8 mouse cellular contexts compared by ENCODE assay signal in the genomic region with DNA sequence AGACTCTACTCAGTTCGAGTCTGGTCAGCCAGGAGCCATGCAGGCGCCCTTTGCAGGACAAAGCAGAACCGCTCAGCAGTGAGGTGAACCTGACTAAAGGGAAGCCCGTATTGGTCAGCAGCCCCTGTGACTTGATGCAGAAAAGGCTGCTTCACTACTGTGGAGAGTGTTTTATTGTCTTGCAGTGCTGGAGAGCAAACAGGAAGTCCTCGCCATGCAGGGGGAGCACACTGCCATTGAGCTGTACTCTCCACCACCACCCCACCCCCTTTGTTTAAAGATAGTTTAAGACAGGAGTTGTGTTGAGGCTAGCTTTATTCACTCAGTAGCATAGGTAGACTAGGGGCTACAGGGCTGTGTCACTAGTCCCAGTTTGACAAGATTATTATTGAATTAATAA. TPM values are rescaled to one million over a fixed set of nuclear protein-coding genes. Genes with fewer than 3 reads are reported as not detected.
DNase-seq lines count a peak whose midpoint lies in the region; ATAC-seq and TF ChIP-seq lines count a peak whose summit lies in the region.

A gene (minus strand): TSS at position 145 of the 400 bp plus-strand sequence.

- 74% methylated on average over 5 of the region's 5 CpGs for WGBS in heart, adult 2 months
- WGBS in hindbrain, postnatal 0 days: 84% methylated on average over 5 of the region's 5 CpGs

- no peak within 1 kb of the TSS for H3K4me3 ChIP-seq in heart, adult 2 months
- H3K4me3 ChIP-seq in gastrocnemius, adult 2 months: no peak within 1 kb of the TSS
- no peak within 1 kb of the TSS for H3K4me3 ChIP-seq in hindbrain, postnatal 0 days (ENCODE audit: low read length)

- ATAC-seq in hindbrain, postnatal 0 days: no peak
- ATAC-seq in megakaryocyte, adult 5-6 weeks (ENCODE audit: poor library complexity, severe bottlenecking): no peak

- H3K27ac ChIP-seq in heart, adult 2 months: no peak within 1 kb of the TSS
- no peak within 1 kb of the TSS for H3K27ac ChIP-seq in gastrocnemius, adult 2 months
- no peak within 1 kb of the TSS for H3K27ac ChIP-seq in hindbrain, postnatal 0 days

- no peaks in the 10 kb centered on the region for H3K79me2 ChIP-seq in heart, adult 2 months (replicated peaks; ENCODE audit: control insufficient read depth, insufficient read depth, low read length)

- no peaks in the 10 kb centered on the region for H3K36me3 ChIP-seq in heart, adult 2 months (ENCODE audit: control insufficient read depth, insufficient read depth, low read length)
- no peaks in the 10 kb centered on the region for H3K36me3 ChIP-seq in hindbrain, postnatal 0 days (ENCODE audit: insufficient read depth, low read length)

- no peak within 1 kb of the TSS for H3K4me2 ChIP-seq in hindbrain, postnatal 0 days (ENCODE audit: low read depth, low read length)

- no peaks in the 10 kb centered on the region for H3K4me1 ChIP-seq in heart, adult 2 months (ENCODE audit: control insufficient read depth, insufficient read depth, low read length)
- H3K4me1 ChIP-seq in hindbrain, postnatal 0 days (ENCODE audit: insufficient read depth, low read length): no peaks in the 10 kb centered on the region

- TF ChIP-seq EP300 in heart, adult 2 months (IDR thresholded peaks at IDR 0.05; ENCODE audit: insufficient read depth, low read depth, low read length): no peak

- H3K9ac ChIP-seq in heart, adult 2 months (ENCODE audit: low read depth, low read length): no peak within 1 kb of the TSS
- no peak within 1 kb of the TSS for H3K9ac ChIP-seq in hindbrain, postnatal 0 days (replicated peaks; ENCODE audit: low read length)

- intact Hi-C loops in heart, adult 2 months (cut with DNase I): no loop called here
- intact Hi-C loops in gastrocnemius, adult 2 months (cut with DNase I): loop anchor here (10.0 kb wide), 1 partner anchor 410 kb away; no protein-coding TSS in a partner anchor

- no peak for TF ChIP-seq POLR2A in heart, adult 2 months (IDR thresholded peaks at IDR 0.05; ENCODE audit: insufficient read depth, low read depth, low read length)

- no peaks in the 10 kb centered on the region for H3K27me3 ChIP-seq in heart, adult 2 months (ENCODE audit: control insufficient read depth, insufficient read depth, low read length)
- H3K27me3 ChIP-seq in hindbrain, postnatal 0 days (ENCODE audit: insufficient read depth, low read length): no peaks in the 10 kb centered on the region

- DNase-seq in heart, adult 2 months: no peak
- DNase-seq in heart, adult 11 months: no peak
- DNase-seq in adrenal gland, adult 8-10 months: no peak
- no peak for DNase-seq in gastrocnemius, adult 2 months
- DNase-seq in hindbrain, postnatal 0 days (ENCODE audit: low spot score): no peak
- DNase-seq in right cerebral cortex, postnatal 14 days: no peak
- no peak for DNase-seq in kidney, adult 11 months

- no peaks in the 10 kb centered on the region for H3K9me3 ChIP-seq in hindbrain, postnatal 0 days (ENCODE audit: low read length)

- no peak for TF ChIP-seq CTCF in heart, adult 2 months (IDR thresholded peaks at IDR 0.05)
- TF ChIP-seq CTCF in gastrocnemius, adult 2 months (IDR thresholded peaks at IDR 0.05): no peak
- no peak for TF ChIP-seq CTCF in hindbrain, postnatal 0 days (IDR thresholded peaks at IDR 0.05; ENCODE audit: low read depth)

RNA-seq across cellular contexts. Expression of the gene that starts here (rescaled TPM):
- total RNA-seq in heart, adult 2 months (2021): 10 to 100 TPM; 15.5 to 16.7 TPM
- polyA plus RNA-seq in heart, adult 2 months (2012; rRNA removed): 9.2 and 19.5 TPM in 2 replicates
- total RNA-seq in adrenal gland, adult 8-10 months (2022): 10 to 100 TPM; 27.4 to 40.4 (median 32.5) TPM
- total RNA-seq in gastrocnemius, adult 2 months (2021): 10 to 100 TPM; 16.7 to 18.4 TPM
- 55.7 and 68.4 TPM in 2 replicates for total RNA-seq in hindbrain, postnatal 0 days (2014; rRNA removed)
- polyA plus RNA-seq in hindbrain, postnatal 0 days (2015; fragmentation: Nextera tagmentation; extraction: Ambion mirVana): 136 and 142 TPM in 2 replicates
- total RNA-seq in megakaryocyte, adult 5-6 weeks (2015): 57.2 and 72.8 TPM in 2 replicates
- 28.1 and 28.6 TPM in 2 replicates for total RNA-seq in megakaryocyte, adult 5-6 weeks (2017)
